Mouse (Mus musculus) embryonic fibroblast, embryonic 13.5 days (primary cell): ENCODE measurements around the gene Polr2a.

Source experiments
- CTCF ChIP-seq: IDR thresholded peaks from 2 replicates; pipeline ENCODE4 v1.5.1; 2011; ENCODE audit warnings: mild to moderate bottlenecking, control low read depth, low read length, moderate library complexity, borderline replicate concordance; ENCODE audit not compliant: insufficient read depth
- POLR2A ChIP-seq: IDR thresholded peaks from 2 replicates; pipeline ENCODE4 v1.6.1; 2011; ENCODE audit warnings: low read depth, mild to moderate bottlenecking, control low read depth, low read length, moderate library complexity

GRCm38 (mm10) chr11:69692863-69693262 lies 65.6 kb downstream of the Polr2a start:
- TF ChIP-seq CTCF (no peak), POLR2A (no peak)
